9 mouse cellular contexts compared by ENCODE assay signal in genomic region chr6:53819761-53820485, GRCm38 (mm10). TPM values are rescaled to one million over a fixed set of nuclear protein-coding genes. Genes with fewer than 3 reads are reported as not detected.
DNase-seq lines count a peak whose midpoint lies in the region; ATAC-seq and TF ChIP-seq lines count a peak whose summit lies in the region.
"Had no signal": no experiment of that assay in that cellular context is flagged by ENCODE, and none has a peak within 500 bp of the region (broad histone marks: within the 10 kb centered on the region; RNA-seq: fewer than 3 reads in every experiment).

No protein-coding gene starts in this region.

- no peak for TF ChIP-seq POLR2A in lung, adult 2 months (IDR thresholded peaks at IDR 0.05; ENCODE audit: borderline replicate concordance, extremely low read depth, low read depth, low read length)
- TF ChIP-seq POLR2A in olfactory bulb, adult 2 months (IDR thresholded peaks at IDR 0.05; ENCODE audit: insufficient read depth, low read depth, low read length): no peak

- WGBS in forebrain, embryonic 10.5 days: under 1% methylated on average over 64 of the region's 64 CpGs
- 1% methylated on average over 58 of the region's 64 CpGs for WGBS in hindbrain, embryonic 16.5 days
- WGBS in lung, adult 2 months: 2% methylated on average over 64 of the region's 64 CpGs
- WGBS in olfactory bulb, adult 2 months: 1% methylated on average over 64 of the region's 64 CpGs

- ATAC-seq in G1E (ENCODE audit: extremely low read depth, insufficient number of reproducible peaks, low FRiP score, poor library complexity, severe bottlenecking): no peak
- no peak; the same call in 1 of the 2 replicates for ATAC-seq in hindbrain, embryonic 16.5 days

- peaks cover 4% of the 10 kb centered on the region; the same call in 1 of the 2 replicates for H3K27me3 ChIP-seq in G1E (ENCODE audit: insufficient read depth, low read length)
- H3K27me3 ChIP-seq in forebrain, embryonic 10.5 days (ENCODE audit: poor library complexity, severe bottlenecking): peaks cover 88% of the 10 kb centered on the region
- H3K27me3 ChIP-seq in hindbrain, embryonic 16.5 days (replicated peaks; ENCODE audit: control insufficient read depth, insufficient read depth, low read length): peaks cover 8% of the 10 kb centered on the region; the same call in 1 of the 2 replicates
- H3K27me3 ChIP-seq: CH12.LX had no signal

- H3K4me1 ChIP-seq in G1E (ENCODE audit: insufficient read depth, low read depth, low read length): no peaks in the 10 kb centered on the region
- H3K4me1 ChIP-seq in forebrain, embryonic 10.5 days: peaks cover 54% of the 10 kb centered on the region
- H3K4me1 ChIP-seq in hindbrain, embryonic 16.5 days (ENCODE audit: control insufficient read depth, insufficient read depth, low read depth, low read length): peaks cover 24% of the 10 kb centered on the region
- peaks cover 19% of the 10 kb centered on the region for H3K4me1 ChIP-seq in lung, adult 2 months (ENCODE audit: control insufficient read depth, insufficient read depth, low read length)
- peaks cover 35% of the 10 kb centered on the region for H3K4me1 ChIP-seq in olfactory bulb, adult 2 months (ENCODE audit: control insufficient read depth, insufficient read depth, low read length)

- H3K4me3 ChIP-seq in G1E (ENCODE audit: low read depth, low read length): peak overlapping the region; percentile 7; the same call in 1 of the 2 replicates
- H3K4me3 ChIP-seq in forebrain, embryonic 10.5 days: peak overlapping the region; percentile 69
- H3K4me3 ChIP-seq in hindbrain, embryonic 16.5 days (ENCODE audit: low read length): peak overlapping the region; percentile 59
- H3K4me3 ChIP-seq in lung, adult 2 months (replicated peaks; ENCODE audit: extremely low read depth, low read depth, low read length): peak overlapping the region; percentile 69
- H3K4me3 ChIP-seq in olfactory bulb, adult 2 months (ENCODE audit: insufficient read depth, low read depth, low read length): peak overlapping the region; percentile 40

- peak overlapping the region; percentile 92 for H3K4me2 ChIP-seq in hindbrain, embryonic 16.5 days (ENCODE audit: low read length)

- TF ChIP-seq CTCF in G1E (IDR thresholded peaks at IDR 0.05; ENCODE audit: low read depth, low read length): no peak
- no peak for TF ChIP-seq CTCF in lung, adult 2 months (IDR thresholded peaks at IDR 0.05; ENCODE audit: insufficient read depth, low read length)
- no peak for TF ChIP-seq CTCF in olfactory bulb, adult 2 months (IDR thresholded peaks at IDR 0.05; ENCODE audit: insufficient read depth, low read depth, low read length)

- H3K36me3 ChIP-seq in G1E (replicated peaks): no peaks in the 10 kb centered on the region
- H3K36me3 ChIP-seq in forebrain, embryonic 10.5 days (replicated peaks): peaks cover 2% of the 10 kb centered on the region; the same call in 1 of the 2 replicates
- no peaks in the 10 kb centered on the region for H3K36me3 ChIP-seq in hindbrain, embryonic 16.5 days (ENCODE audit: control insufficient read depth, insufficient read depth, low read length)

- peak overlapping the region; percentile 93 for H3K27ac ChIP-seq in forebrain, embryonic 10.5 days
- peak overlapping the region; percentile 88 for H3K27ac ChIP-seq in hindbrain, embryonic 16.5 days (ENCODE audit: low read depth, low read length)
- H3K27ac ChIP-seq in olfactory bulb, adult 2 months (ENCODE audit: insufficient read depth, low read depth, low read length): 0 out of 2 replicates have a peak overlapping the region, but pooled peaks have one; percentile 1

- peak; percentile 10 to 19 for DNase-seq in frontal cortex, postnatal 36 days (ENCODE audit: low spot score in 2 of 2)
- DNase-seq in frontal cortex, postnatal 25 days (ENCODE audit: low spot score in 2 of 2): no peak
- DNase-seq in G1E (ENCODE audit: low spot score): no peak
- peak; percentile 67 for DNase-seq in forebrain, embryonic 10.5 days (ENCODE audit: extremely low spot score, low spot score)
- peak; percentile 66 for DNase-seq in lung, adult 2 months
- DNase-seq in c-Kit-positive CD71-positive TER-119-positive erythroid progenitor cells, embryonic 14.5 days (ENCODE audit: low spot score): no peak

- peak overlapping the region; percentile 68 for H3K9ac ChIP-seq in hindbrain, embryonic 16.5 days (ENCODE audit: low read depth, low read length)

- H3K9me3 ChIP-seq in G1E (replicated peaks): peaks cover 58% of the 10 kb centered on the region
- H3K9me3 ChIP-seq in forebrain, embryonic 10.5 days: no peaks in the 10 kb centered on the region
- no peaks in the 10 kb centered on the region for H3K9me3 ChIP-seq in hindbrain, embryonic 16.5 days (ENCODE audit: control insufficient read depth, low read length)

RNA-seq across cellular contexts. Expression of gene Tril, which starts 0.7 kb away (rescaled TPM):
- total RNA-seq in G1E (2014; fragmentation: Nextera tagmentation) (not detected in 2 replicates), G1E (2017) (0.11 TPM in 1 of 2 replicates, not detected in the other)
- not detected in 2 replicates for polyA plus RNA-seq in G1E (2012)
- 36.5 and 41.6 TPM in 2 replicates for polyA plus RNA-seq in forebrain, embryonic 10.5 days (2016; fragmentation: Nextera tagmentation; extraction: Ambion mirVana)
- polyA plus RNA-seq in hindbrain, embryonic 16.5 days (2015; fragmentation: Nextera tagmentation; extraction: Ambion mirVana): 21.4 and 21.7 TPM in 2 replicates
- polyA plus RNA-seq in lung, adult 2 months (2012; rRNA removed): 27.0 and 28.6 TPM in 2 replicates
- polyA plus RNA-seq in olfactory bulb, adult 2 months (2012; ENCODE audit: insufficient read depth, insufficient read length, low replicate concordance, missing spikeins): not detected in 2 replicates
- total RNA-seq: CH12.LX had no signal

Comparison
In these comparisons a context has a peak if more than half of its experiments do, and no peak if none do; other contexts are left out.
1. DNase-seq: peak in frontal cortex, postnatal 36 days (2 of 2), forebrain, embryonic 10.5 days (single experiment) and lung, adult 2 months (single experiment); none in frontal cortex, postnatal 25 days (0 of 2), G1E (single experiment) and c-Kit-positive CD71-positive TER-119-positive erythroid progenitor cells, embryonic 14.5 days (single experiment).
2. H3K4me3 ChIP-seq: peak in every context shown above with its lines; median percentile 69 in forebrain, embryonic 10.5 days; 69 in lung, adult 2 months; 59 in hindbrain, embryonic 16.5 days; 40 in olfactory bulb, adult 2 months; 7 in G1E.
3. H3K27ac ChIP-seq: peak in every context shown above with its lines; median percentile 93 in forebrain, embryonic 10.5 days; 88 in hindbrain, embryonic 16.5 days; 1 in olfactory bulb, adult 2 months.